Mouse (Mus musculus): ENCODE results near the gene Asz1.

Asz1 gene

DNA sequence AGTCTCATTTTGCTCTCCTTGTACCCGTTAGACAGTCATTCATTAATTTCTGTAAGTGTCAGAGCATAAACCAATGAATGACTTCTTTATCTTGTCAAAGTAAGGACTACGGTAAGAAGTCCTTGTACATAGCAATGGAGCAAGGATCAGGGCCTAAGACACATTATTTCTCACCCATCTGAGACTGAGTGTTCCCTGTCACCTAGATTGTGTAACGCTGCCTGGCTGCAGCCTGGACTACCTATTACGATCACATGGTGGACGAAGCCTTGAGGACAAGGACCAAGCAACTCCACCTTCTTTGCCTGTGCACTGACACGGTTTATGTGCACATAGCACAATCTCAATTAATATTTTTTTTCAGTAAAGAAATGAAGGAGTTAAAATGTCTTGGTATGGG is 106.8 kb downstream of the Asz1 start:
- no peak for DNase-seq

All from cerebellum, adult 9-10 months (tissue).